Mouse (Mus musculus) forebrain, embryonic 15.5 days (tissue): ENCODE results near the gene A030014E15Rik. TPM values are rescaled to one million over a fixed set of nuclear protein-coding genes. Genes with fewer than 3 reads are reported as not detected.
"Not testable (repeated sequence)": the region's sequence is repeated elsewhere in the genome, so short reads cannot be mapped to it uniquely, and the experiment has no call there.

ENCODE experiments used
- ATAC-seq: fragments of 200-750 bp; cut with Nextera tagmentation; replicated peaks from 2 replicates; pipeline ENCODE4 v1.8.0; 2017; ENCODE audit warnings: mild to moderate bottlenecking, moderate TSS enrichment, moderate library complexity
- H3K27ac ChIP-seq: fragments of 300-500 bp; sonication (generic); replicated peaks from 2 replicates; pipeline ENCODE4 v1.5.1; 2015; ENCODE audit warnings: mild to moderate bottlenecking, inconsistent platforms
- H3K27me3 ChIP-seq: fragments of 300-500 bp; sonication (generic); 2 replicates; pipeline ENCODE4 v1.6.1; 2015; ENCODE audit warnings: inconsistent platforms
- H3K36me3 ChIP-seq: fragments of 300-500 bp; sonication (generic); 2 replicates; pipeline ENCODE4 v1.6.1; 2015; ENCODE audit warnings: mild to moderate bottlenecking, inconsistent platforms
- H3K4me1 ChIP-seq: fragments of 300-500 bp; sonication (generic); 2 replicates; pipeline ENCODE4 v1.6.1; 2015; ENCODE audit warnings: inconsistent platforms
- H3K4me2 ChIP-seq: fragments of 300-500 bp; sonication (generic); replicated peaks from 2 replicates; pipeline ENCODE4 v1.6.1; 2015; ENCODE audit warnings: mild to moderate bottlenecking, inconsistent platforms
- H3K4me3 ChIP-seq: fragments of 300-500 bp; sonication (generic); 2 replicates; pipeline ENCODE4 v1.5.1; 2015; ENCODE audit warnings: mild to moderate bottlenecking, inconsistent platforms
- H3K9ac ChIP-seq: fragments of 300-500 bp; sonication (generic); replicated peaks from 2 replicates; pipeline ENCODE4 v1.6.1; 2015; ENCODE audit warnings: mild to moderate bottlenecking, inconsistent platforms
- H3K9me3 ChIP-seq: fragments of 300-500 bp; sonication (generic); 2 replicates; pipeline ENCODE4 v1.6.1; 2016; ENCODE audit warnings: inconsistent platforms
- WGBS: fragments of 180-500 bp; shearing (Covaris S2); methylation state at CpG from one replicate; pipeline ENCODE4 v1.1.7; 2015; ENCODE audit warnings: mixed read lengths; 5-methylcytosine and 5-hydroxymethylcytosine counted together
- polyA plus RNA-seq: library from polyadenylated mRNA; unstranded; fragments of >200 nt; fragmentation: Nextera tagmentation; extraction: Ambion mirVana; gene quantifications from 2 replicates; pipeline ENCODE4 v1.2.1, GENCODE M21; 2015

A030014E15Rik gene
- polyA plus RNA-seq, result not detected in 2 replicates

GRCm38 (mm10) chr1:82924650-82925049 is at the start of gene A030014E15Rik:
Gene A030014E15Rik, plus strand, starts transcription at chr1:82924917.
- Histone ChIP-seq H3K9me3 (no peaks in the 10 kb centered on the region), H3K27me3 (no peaks in the 10 kb centered on the region), H3K4me2 (no peak within 1 kb of the TSS), H3K36me3 (no peaks in the 10 kb centered on the region), H3K9ac (no peak within 1 kb of the TSS), H3K27ac (no peak within 1 kb of the TSS), H3K4me1 (no peaks in the 10 kb centered on the region), H3K4me3 (no peak within 1 kb of the TSS)
- 83% methylated on average over 3 of the region's 6 CpGs for WGBS
- ATAC-seq, result no peak

- 83% methylated on average over 2 of the region's 2 CpGs for WGBS
- H3K27ac ChIP-seq, result no peak overlapping the region
- H3K4me1 ChIP-seq, result no peaks in the 10 kb centered on the region
- H3K36me3 ChIP-seq, result peaks cover 24% of the 10 kb centered on the region
- no peaks in the 10 kb centered on the region for H3K27me3 ChIP-seq
- H3K4me3 ChIP-seq, result no peak overlapping the region
- H3K4me2 ChIP-seq, result no peak overlapping the region
- H3K9me3 ChIP-seq, result no peaks in the 10 kb centered on the region
- no peak for ATAC-seq
- H3K9ac ChIP-seq, result no peak overlapping the region
These were observed 45.5 kb upstream of the A030014E15Rik start for GRCm38 (mm10) chr1:82879172-82879571.

- Histone ChIP-seq H3K27me3 (no peaks in the 10 kb centered on the region), H3K4me2 (no peak overlapping the region), H3K9ac (no peak overlapping the region), H3K9me3 (no peaks in the 10 kb centered on the region), H3K27ac (no peak overlapping the region), H3K4me3 (no peak overlapping the region), H3K36me3 (peaks cover 28% of the 10 kb centered on the region), H3K4me1 (no peaks in the 10 kb centered on the region)
- WGBS, result 71% methylated on average over 8 of the region's 8 CpGs
- no peak for ATAC-seq
These were observed 44.5 kb upstream of the A030014E15Rik start for GRCm38 (mm10) chr1:82880196-82880595.

- ATAC-seq, result no peak
- H3K4me3 ChIP-seq, result no peak overlapping the region
- H3K27me3 ChIP-seq, result no peaks in the 10 kb centered on the region
- H3K9me3 ChIP-seq, result no peaks in the 10 kb centered on the region
- no peaks in the 10 kb centered on the region for H3K4me1 ChIP-seq
- no peak overlapping the region for H3K27ac ChIP-seq
- peaks cover 28% of the 10 kb centered on the region for H3K36me3 ChIP-seq
- no peak overlapping the region for H3K9ac ChIP-seq
- H3K4me2 ChIP-seq, result no peak overlapping the region
- WGBS, result 94% methylated on average over 7 of the region's 7 CpGs
These were observed 31.4 kb upstream of the A030014E15Rik start for GRCm38 (mm10) chr1:82893269-82893668.

GRCm38 (mm10) chr1:82900567-82900966 is 24.1 kb upstream of the A030014E15Rik start:
- Histone ChIP-seq H3K4me2 (no peak overlapping the region), H3K36me3 (peaks cover 16% of the 10 kb centered on the region; the same call in 1 of the 2 replicates), H3K27me3 (no peaks in the 10 kb centered on the region), H3K27ac (no peak overlapping the region), H3K9me3 (no peaks in the 10 kb centered on the region), H3K4me1 (no peaks in the 10 kb centered on the region), H3K9ac (no peak overlapping the region), H3K4me3 (no peak overlapping the region)
- no peak for ATAC-seq
- 98% methylated on average over 1 of the region's 1 CpGs for WGBS

GRCm38 (mm10) chr1:82901201-82901600 is 23.5 kb upstream of the A030014E15Rik start:
- H3K4me2 ChIP-seq, result no peak overlapping the region
- H3K4me1 ChIP-seq, result no peaks in the 10 kb centered on the region
- H3K9me3 ChIP-seq, result no peaks in the 10 kb centered on the region
- H3K27me3 ChIP-seq, result no peaks in the 10 kb centered on the region
- H3K4me3 ChIP-seq, result no peak overlapping the region
- WGBS, result 97% methylated on average over 3 of the region's 3 CpGs
- ATAC-seq, result no peak
- peaks cover 16% of the 10 kb centered on the region; the same call in 1 of the 2 replicates for H3K36me3 ChIP-seq
- no peak overlapping the region for H3K27ac ChIP-seq
- no peak overlapping the region for H3K9ac ChIP-seq

- H3K4me2 ChIP-seq, result no peak overlapping the region
- no peak overlapping the region for H3K9ac ChIP-seq
- 45% methylated on average over 3 of the region's 3 CpGs for WGBS
- H3K27me3 ChIP-seq, result no peaks in the 10 kb centered on the region
- H3K9me3 ChIP-seq, result no peaks in the 10 kb centered on the region
- peak; percentile 8; the same call in 1 of the 2 replicates for ATAC-seq
- H3K4me3 ChIP-seq, result no peak overlapping the region
- H3K4me1 ChIP-seq, result no peaks in the 10 kb centered on the region
- H3K27ac ChIP-seq, result no peak overlapping the region
- peaks cover 9% of the 10 kb centered on the region; the same call in 1 of the 2 replicates for H3K36me3 ChIP-seq
These were observed 18.8 kb upstream of the A030014E15Rik start for GRCm38 (mm10) chr1:82905886-82906285.

- ATAC-seq, result no peak
- Histone ChIP-seq H3K4me1 (no peaks in the 10 kb centered on the region), H3K9ac (no peak within 1 kb of the TSS), H3K36me3 (no peaks in the 10 kb centered on the region), H3K4me2 (no peak within 1 kb of the TSS), H3K27me3 (no peaks in the 10 kb centered on the region), H3K9me3 (no peaks in the 10 kb centered on the region), H3K27ac (no peak within 1 kb of the TSS), H3K4me3 (no peak within 1 kb of the TSS)
- 90% methylated on average over 3 of the region's 3 CpGs for whole genome bisulfite sequencing
These were observed 11.7 kb upstream of the A030014E15Rik start, which contains the start of gene A030005L19Rik for GRCm38 (mm10) chr1:82913025-82913424. Gene A030005L19Rik, plus strand, starts transcription at chr1:82913325.

- H3K4me3 ChIP-seq, H3K27me3 ChIP-seq, ATAC-seq, H3K27ac ChIP-seq, H3K4me2 ChIP-seq, H3K9me3 ChIP-seq, H3K9ac ChIP-seq, H3K4me1 ChIP-seq, H3K36me3 ChIP-seq: not testable (repeated sequence)
- WGBS, result 97% methylated on average over 5 of the region's 5 CpGs
These were observed 11.3 kb upstream of the A030014E15Rik start for GRCm38 (mm10) chr1:82913434-82913833.

GRCm38 (mm10) chr1:82930558-82930957 is 5.8 kb downstream of the A030014E15Rik start:
- H3K9me3 ChIP-seq, ATAC-seq, H3K9ac ChIP-seq, H3K4me1 ChIP-seq, H3K36me3 ChIP-seq, H3K4me3 ChIP-seq, H3K27ac ChIP-seq, H3K4me2 ChIP-seq, H3K27me3 ChIP-seq: not testable (repeated sequence)
- 98% methylated on average over 3 of the region's 3 CpGs for WGBS

- not testable (repeated sequence) for ATAC-seq, H3K4me1 ChIP-seq, H3K27me3 ChIP-seq, H3K4me3 ChIP-seq, H3K36me3 ChIP-seq, H3K9ac ChIP-seq, H3K9me3 ChIP-seq, H3K4me2 ChIP-seq, H3K27ac ChIP-seq
- no CpG with 5 or more reads among the region's 6 CpGs for WGBS
These were observed 6.6 kb downstream of the A030014E15Rik start, which contains the start of gene Gm6217 for GRCm38 (mm10) chr1:82931326-82931725. Gene Gm6217, minus strand, starts transcription at chr1:82931399.

- H3K27ac ChIP-seq, result no peak overlapping the region
- H3K27me3 ChIP-seq, result no peaks in the 10 kb centered on the region
- no peak overlapping the region for H3K9ac ChIP-seq
These were observed 13.9 kb downstream of the A030014E15Rik start for GRCm38 (mm10) chr1:82938666-82939065.

GRCm38 (mm10) chr1:82942505-82942904 is 17.8 kb downstream of the A030014E15Rik start:
- not testable (repeated sequence) for H3K27me3 ChIP-seq, H3K27ac ChIP-seq, H3K4me1 ChIP-seq, ATAC-seq, H3K9ac ChIP-seq, H3K9me3 ChIP-seq, H3K4me2 ChIP-seq, H3K4me3 ChIP-seq, H3K36me3 ChIP-seq
- 77% methylated on average over 2 of the region's 2 CpGs for WGBS

More at GRCm38 (mm10) chr1:82938666-82939065, 13.9 kb downstream of the A030014E15Rik start:
- Histone ChIP-seq H3K4me3 (no peak overlapping the region), H3K4me1 (no peaks in the 10 kb centered on the region), H3K9me3 (no peaks in the 10 kb centered on the region), H3K4me2 (no peak overlapping the region), H3K36me3 (no peaks in the 10 kb centered on the region)
- no peak for ATAC-seq
- WGBS, result 95% methylated on average over 5 of the region's 5 CpGs
